Mouse (Mus musculus) right cerebral cortex, postnatal 36 days (tissue): Measurements from ENCODE around the gene Sdhb.
A peak's percentile ranks its signal among the peaks of the same experiment; 100 is the strongest.

ENCODE experiments used
- DNase-seq, 2 experiments: peaks; one replicate each; pipeline ENCODE4 v3.0.0; 2022; ENCODE audit warnings: low spot score in 2 of 2, mixed read lengths in 1 of 2

Gene Sdhb

GRCm38 (mm10) chr4:140960781-140961466, at the start of gene Sdhb:
Gene Sdhb, plus strand, starts transcription at chr4:140961203.
- peak; percentile 96 to 98 for DNase-seq

- DNase-seq, result no peak
Observed at GRCm38 (mm10) chr4:140911416-140911815, 49.6 kb upstream of the Sdhb start.

- no peak for DNase-seq
Observed at GRCm38 (mm10) chr4:140912271-140912833, 48.7 kb upstream of the Sdhb start.

GRCm38 (mm10) chr4:140913565-140913964, 47.4 kb upstream of the Sdhb start:
- no peak for DNase-seq

- no peak for DNase-seq
Observed at GRCm38 (mm10) chr4:140914731-140915131, 46.3 kb upstream of the Sdhb start.

- DNase-seq, result no peak
Observed at GRCm38 (mm10) chr4:140915235-140915634, 45.8 kb upstream of the Sdhb start.

GRCm38 (mm10) chr4:140916296-140916695, 44.7 kb upstream of the Sdhb start:
- DNase-seq, result no peak

- DNase-seq, result no peak
Observed at GRCm38 (mm10) chr4:140917451-140917850, 43.6 kb upstream of the Sdhb start.

GRCm38 (mm10) chr4:140919974-140920836, 40.8 kb upstream of the Sdhb start:
- DNase-seq, result no peak

GRCm38 (mm10) chr4:140922508-140922907, 38.5 kb upstream of the Sdhb start:
- no peak for DNase-seq

- no peak for DNase-seq
Observed at GRCm38 (mm10) chr4:140925648-140926047, 35.4 kb upstream of the Sdhb start.

GRCm38 (mm10) chr4:140928349-140928748, 32.7 kb upstream of the Sdhb start:
- DNase-seq, result no peak

GRCm38 (mm10) chr4:140929745-140930144, 31.3 kb upstream of the Sdhb start:
- DNase-seq, result peak; percentile 62 to 73

- no peak for DNase-seq
Observed at GRCm38 (mm10) chr4:140930900-140931470, 30.0 kb upstream of the Sdhb start.

- DNase-seq, result no peak
Observed at GRCm38 (mm10) chr4:140935643-140936042, 25.4 kb upstream of the Sdhb start.

- no peak for DNase-seq
Observed at GRCm38 (mm10) chr4:140944356-140944755, 16.6 kb upstream of the Sdhb start.

- no peak for DNase-seq
Observed at GRCm38 (mm10) chr4:140944961-140945442, 16.0 kb upstream of the Sdhb start.

GRCm38 (mm10) chr4:140945571-140945970, 15.4 kb upstream of the Sdhb start:
- no peak for DNase-seq

GRCm38 (mm10) chr4:140946048-140946447, 15.0 kb upstream of the Sdhb start:
- DNase-seq, result no peak

- no peak for DNase-seq
Observed at GRCm38 (mm10) chr4:140946580-140947205, 14.3 kb upstream of the Sdhb start.
